Mouse (Mus musculus) liver, adult 2 months (tissue): ENCODE results near the gene Gtpbp8.

Experiments
- CTCF ChIP-seq: fragments of 200-500 bp; IDR thresholded peaks from 2 replicates; pipeline ENCODE4 v1.5.1; 2011; ENCODE audit warnings: low read depth, low read length, control low read depth
- POLR2A ChIP-seq: fragments of 200-500 bp; IDR thresholded peaks from 2 replicates; pipeline ENCODE4 v1.6.1; 2011; ENCODE audit warnings: low read length, control low read depth; ENCODE audit not compliant: insufficient read depth; ENCODE audit errors: extremely low read depth

GRCm38 (mm10) chr16:44691561-44692141, 54.5 kb downstream of the Gtpbp8 start:
- no peak for TF ChIP-seq POLR2A
- TF ChIP-seq CTCF = no peak
